In genomic region chr15:88712501-88712900, GRCm38 (mm10) we compare ENCODE assay signal across 14 mouse cellular contexts.
"Had no signal": no experiment of that assay in that cellular context is flagged by ENCODE, and none has a peak within 500 bp of the region (broad histone marks: within the 10 kb centered on the region; RNA-seq: fewer than 3 reads in every experiment).

No protein-coding gene starts in this region.

- H3K27me3 ChIP-seq: limb, embryonic 13.5 days; midbrain, embryonic 15.5 days; neural tube, embryonic 13.5 days had no signal

- H3K9me3 ChIP-seq: limb, embryonic 13.5 days; midbrain, embryonic 15.5 days; neural tube, embryonic 13.5 days had no signal

- H3K9ac ChIP-seq: limb, embryonic 13.5 days; liver, embryonic 14.5 days; midbrain, embryonic 15.5 days; neural tube, embryonic 13.5 days had no signal

- H3K27ac ChIP-seq: kidney, postnatal 0 days; layer of hippocampus, adult 2 months; limb, embryonic 13.5 days; liver, embryonic 14.5 days; midbrain, embryonic 15.5 days; neural tube, embryonic 13.5 days had no signal

- DNase-seq: kidney, adult 9 months; kidney, postnatal 4 days; left cerebral cortex, postnatal 4 days; lung, adult 18-20 months; lung, postnatal 4 days; right cerebral cortex, postnatal 25 days; thymus, postnatal 4 days had no signal

- H3K4me2 ChIP-seq: limb, embryonic 13.5 days; midbrain, embryonic 11.5 days; midbrain, embryonic 15.5 days; neural tube, embryonic 13.5 days had no signal

- ATAC-seq: midbrain, embryonic 15.5 days had no signal

- H3K4me3 ChIP-seq: layer of hippocampus, adult 2 months; limb, embryonic 13.5 days; midbrain, embryonic 15.5 days; neural tube, embryonic 13.5 days had no signal
